Mouse (Mus musculus) lung, postnatal 10 days (tissue): ENCODE data around the gene Xcr1.

ENCODE experiments used
- DNase-seq: peaks from one replicate; pipeline ENCODE4 v3.0.0; 2021

Gene Xcr1

DNA sequence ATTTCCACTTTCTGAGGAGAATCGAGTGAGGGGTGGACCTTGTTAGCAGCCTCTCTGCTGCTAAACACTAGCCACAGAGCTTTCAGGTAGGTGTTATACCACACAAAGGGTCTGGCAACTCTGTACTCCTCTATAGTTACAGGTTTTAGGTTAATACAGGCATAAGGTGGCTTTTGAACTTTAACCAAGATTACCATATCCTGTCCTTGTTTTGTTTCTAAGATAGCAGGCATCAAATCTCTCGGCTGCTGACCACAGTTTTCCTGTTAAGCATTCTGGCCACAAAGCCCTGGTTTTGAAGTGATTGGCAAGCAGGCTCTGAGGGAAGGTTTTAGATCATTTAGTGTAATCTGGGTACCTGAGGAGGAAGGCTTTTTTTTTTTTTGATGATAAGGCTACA lies 47.5 kb downstream of the Xcr1 start:
- no peak for DNase-seq

DNA sequence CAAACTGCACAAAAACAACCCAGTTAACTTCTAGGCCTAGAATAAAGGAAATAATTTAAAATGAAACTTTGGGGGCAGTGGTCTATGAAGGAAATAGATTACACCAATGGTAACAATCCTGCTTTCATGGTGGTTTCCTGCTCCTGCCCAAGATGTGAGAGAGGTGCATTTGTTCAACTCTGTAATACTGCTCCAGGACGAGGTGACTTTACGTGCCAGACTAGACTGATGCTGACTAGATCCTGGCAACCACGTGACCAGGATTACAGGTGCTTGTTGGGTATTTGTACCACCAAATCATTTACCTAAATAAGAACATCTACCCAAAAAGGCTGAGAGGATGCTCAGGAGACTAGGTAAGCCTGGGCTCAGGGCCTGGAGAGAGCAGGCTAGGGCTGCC lies 50.0 kb downstream of the Xcr1 start:
- DNase-seq = no peak

DNA sequence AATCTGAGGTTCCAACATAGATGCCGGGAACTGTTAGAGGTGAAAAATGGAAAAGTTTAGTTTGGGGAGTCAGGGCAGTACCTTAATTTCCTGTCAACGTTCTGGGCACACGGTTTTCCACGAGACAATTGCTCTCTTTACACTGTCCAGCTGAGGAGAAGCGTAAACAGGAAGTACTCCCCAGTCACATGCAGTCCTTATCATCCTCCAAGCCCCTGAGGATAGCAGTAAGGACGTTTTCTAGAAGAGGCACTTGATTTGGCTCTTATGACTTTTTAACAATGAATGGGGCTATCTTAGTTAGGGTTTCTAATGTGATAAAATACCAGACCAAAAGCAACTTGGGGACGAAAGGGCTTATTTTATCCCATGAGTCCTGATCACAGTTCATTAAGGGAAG lies 53.2 kb downstream of the Xcr1 start:
- DNase-seq = no peak

DNA sequence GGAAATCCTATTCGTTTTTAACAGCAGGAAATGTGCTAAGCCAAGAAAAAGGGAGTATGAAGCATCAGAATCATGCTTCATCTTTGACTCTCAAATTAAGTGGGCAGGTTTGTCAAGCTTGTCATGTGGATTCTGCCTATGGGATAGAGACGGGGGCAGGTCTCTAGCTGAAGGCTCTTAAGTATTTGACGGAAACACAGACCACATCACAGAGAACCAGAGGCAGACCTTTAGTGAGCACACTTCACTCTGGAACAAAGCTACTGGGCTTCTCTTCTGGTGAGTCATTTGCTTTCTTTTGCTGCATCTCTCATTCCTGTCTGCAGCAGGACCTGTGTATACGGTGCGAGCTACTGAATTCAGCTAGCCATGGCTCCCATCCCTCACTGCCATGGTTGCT lies 55.6 kb downstream of the Xcr1 start, which contains the start of gene Cxcr6:
Gene Cxcr6 (plus strand): TSS at position 209 of the 400 bp plus-strand sequence.
- DNase-seq = no peak

DNA sequence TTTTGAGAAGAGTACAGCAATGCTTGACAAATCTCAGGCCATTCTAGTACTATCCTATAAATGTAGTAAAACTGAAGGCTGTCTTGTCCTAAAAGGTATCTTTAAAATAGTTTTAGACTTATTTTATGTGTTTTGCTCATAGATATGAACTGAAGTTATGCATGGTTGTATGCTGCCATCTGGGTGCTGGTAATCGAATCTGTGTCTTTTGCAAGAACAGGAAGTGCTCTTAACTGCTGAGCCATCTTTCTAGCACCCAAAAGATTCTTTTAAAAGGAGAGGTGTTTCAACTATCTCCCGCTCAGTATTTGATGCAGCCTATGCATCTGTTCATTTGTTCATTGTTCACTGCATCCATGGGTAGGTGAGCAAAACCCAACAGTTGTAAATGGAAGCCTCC lies 56.6 kb downstream of the Xcr1 start:
- DNase-seq = no peak

DNA sequence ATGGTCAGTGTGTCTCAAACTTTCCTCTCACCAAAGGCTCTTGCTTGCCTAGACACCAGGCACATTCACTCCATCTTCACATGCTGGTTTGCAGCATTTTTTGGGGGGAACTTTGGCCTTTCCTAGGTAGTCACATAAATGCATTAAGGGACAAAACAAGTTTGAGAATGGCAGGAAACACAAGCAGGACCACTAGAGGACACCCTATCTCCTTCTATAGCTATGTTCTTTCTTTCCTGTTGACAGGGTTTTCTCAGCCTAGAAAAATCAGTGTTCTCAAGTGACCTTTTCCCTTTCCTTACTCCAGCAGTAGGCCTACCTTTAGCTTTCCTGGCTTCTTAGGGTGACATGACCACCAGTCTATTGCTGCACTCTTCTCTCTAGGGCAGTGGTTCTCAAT lies 58.9 kb downstream of the Xcr1 start:
- no peak for DNase-seq

DNA sequence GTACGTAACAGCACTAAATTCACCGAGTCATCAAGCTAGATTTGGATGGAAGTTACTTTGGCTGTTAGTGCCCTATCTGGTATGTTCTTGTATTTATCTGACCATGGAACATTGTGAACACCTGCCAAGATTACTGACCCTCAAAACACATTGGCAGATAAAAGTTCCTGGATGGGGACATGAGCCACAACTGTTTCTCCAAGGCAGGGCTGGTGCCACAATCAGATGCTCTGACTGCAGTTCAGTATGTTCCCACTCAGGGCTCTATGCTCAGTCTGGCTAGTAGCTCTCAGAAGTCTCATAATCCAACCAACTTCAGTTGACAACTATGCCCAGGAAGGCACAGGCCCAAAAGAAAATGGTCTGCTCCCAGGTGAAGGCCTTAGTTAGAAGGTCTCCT lies 59.4 kb downstream of the Xcr1 start:
- DNase-seq = no peak
